Mouse (Mus musculus) CH12.LX (cell line): ENCODE measurements around the gene Olfr47. TPM values are rescaled to one million over a fixed set of nuclear protein-coding genes. Genes with fewer than 3 reads are reported as not detected.

Source experiments
- DNase-seq: peaks from one replicate; pipeline ENCODE4 v3.0.0-alpha.2; 2013; ENCODE audit errors: extremely low read depth
- H3K27ac ChIP-seq: 2 replicates; pipeline ENCODE4 v1.5.1; 2012; ENCODE audit warnings: low read depth, mild to moderate bottlenecking, control low read depth, moderate library complexity; ENCODE audit not compliant: insufficient read depth
- H3K27me3 ChIP-seq: replicated peaks from 2 replicates; pipeline ENCODE3; 2012; ENCODE audit warnings: inconsistent platforms
- H3K36me3 ChIP-seq, 2 experiments: replicated peaks in 1 of 2; 2 replicates each; pipeline versions ENCODE3 to v1.6.1; 2012; ENCODE audit warnings: inconsistent platforms in 1 of 2, low read length in 1 of 2, mild to moderate bottlenecking in 1 of 2, mixed read lengths in 1 of 2, moderate library complexity in 1 of 2; ENCODE audit not compliant: control insufficient read depth in 1 of 2, insufficient read depth in 1 of 2
- H3K4me1 ChIP-seq, 2 experiments: 2 replicates each; pipeline ENCODE4 v1.6.1; 2012; ENCODE audit warnings: inconsistent platforms in 1 of 2, moderate library complexity in 1 of 2; ENCODE audit not compliant: insufficient read depth in 2 of 2, control insufficient read depth in 1 of 2
- H3K4me2 ChIP-seq: 2 replicates; pipeline ENCODE4 v1.6.1; 2012; ENCODE audit warnings: low read depth, mild to moderate bottlenecking, control low read depth; ENCODE audit not compliant: poor library complexity, insufficient read depth, severe bottlenecking
- H3K4me3 ChIP-seq, 3 experiments: fragments of 150-350 bp in 1 of 3; sonication (generic) in 1 of 3; replicated peaks in 1 of 3; 2 replicates each; pipeline versions ENCODE3 to v1.5.1; 2011 to 2012; ENCODE audit warnings: low read depth in 2 of 3, low read length in 2 of 3, mild to moderate bottlenecking in 2 of 3, moderate library complexity in 2 of 3, control low read depth in 1 of 3, improper control_type of control experiment in 1 of 3, inconsistent platforms in 1 of 3, mixed read lengths in 1 of 3; ENCODE audit not compliant: poor library complexity in 1 of 3
- H3K79me2 ChIP-seq: replicated peaks from 2 replicates; pipeline ENCODE4 v1.6.1; 2012; ENCODE audit warnings: mild to moderate bottlenecking, moderate library complexity; ENCODE audit not compliant: control insufficient read depth, poor library complexity, insufficient read depth, severe bottlenecking; ENCODE audit errors: extremely low read depth
- H3K9ac ChIP-seq: 2 replicates; pipeline ENCODE4 v1.6.1; 2012; ENCODE audit warnings: low read depth, mild to moderate bottlenecking, control low read depth, moderate library complexity; ENCODE audit not compliant: insufficient read depth
- H3K9me3 ChIP-seq: replicated peaks from 2 replicates; pipeline ENCODE3; 2012; ENCODE audit warnings: low read length, inconsistent platforms, mixed read lengths
- BHLHE40 ChIP-seq: IDR thresholded peaks from 2 replicates; pipeline ENCODE4 v1.6.1; 2011; ENCODE audit warnings: mild to moderate bottlenecking, low read depth, low read length, improper control_type of control experiment
- CHD2 ChIP-seq: IDR thresholded peaks from 2 replicates; pipeline ENCODE4 v1.6.1; 2011; ENCODE audit warnings: low read length, improper control_type of control experiment
- EP300 ChIP-seq: IDR thresholded peaks from 2 replicates; pipeline ENCODE4 v1.6.1; 2011; ENCODE audit warnings: low read length, improper control_type of control experiment
- JUN ChIP-seq: IDR thresholded peaks from 2 replicates; pipeline ENCODE4 v1.6.1; 2011; ENCODE audit warnings: low read depth, mild to moderate bottlenecking, low read length, improper control_type of control experiment, moderate library complexity; ENCODE audit not compliant: insufficient read depth
- MAFK ChIP-seq: IDR thresholded peaks from 2 replicates; pipeline ENCODE4 v1.6.1; 2011; ENCODE audit warnings: low read length, improper control_type of control experiment; ENCODE audit not compliant: insufficient replicate concordance
- MAZ ChIP-seq: IDR thresholded peaks from 2 replicates; pipeline ENCODE4 v1.6.1; 2012; ENCODE audit warnings: low read depth, mild to moderate bottlenecking, inconsistent platforms, low read length, improper control_type of control experiment, moderate library complexity
- MXI1 ChIP-seq: IDR thresholded peaks from 2 replicates; pipeline ENCODE4 v1.6.1; 2011; ENCODE audit warnings: mild to moderate bottlenecking, low read depth, low read length, improper control_type of control experiment
- NELFE ChIP-seq: IDR thresholded peaks from 2 replicates; pipeline ENCODE4 v1.6.1; 2011; ENCODE audit warnings: low read depth, low read length, improper control_type of control experiment
- RAD21 ChIP-seq: IDR thresholded peaks from 2 replicates; pipeline ENCODE4 v1.6.1; 2011; ENCODE audit warnings: low read depth, mild to moderate bottlenecking, low read length, improper control_type of control experiment, moderate library complexity
- SIN3A ChIP-seq: IDR thresholded peaks from 2 replicates; pipeline ENCODE4 v1.6.1; 2012; ENCODE audit warnings: low read length, improper control_type of control experiment, inconsistent platforms
- TCF12 ChIP-seq: IDR thresholded peaks from 2 replicates; pipeline ENCODE4 v1.6.1; 2014; ENCODE audit warnings: low read depth, mild to moderate bottlenecking, inconsistent platforms, low read length, improper control_type of control experiment
- ZC3H11A ChIP-seq: IDR thresholded peaks from 2 replicates; pipeline ENCODE4 v1.6.1; 2012; ENCODE audit warnings: low read depth, mild to moderate bottlenecking, inconsistent platforms, low read length, improper control_type of control experiment
- ZKSCAN1 ChIP-seq: IDR thresholded peaks from 2 replicates; pipeline ENCODE4 v1.6.1; 2012; ENCODE audit warnings: low read depth, inconsistent platforms, low read length, improper control_type of control experiment, borderline replicate concordance
- ZNF384 ChIP-seq: IDR thresholded peaks from 2 replicates; pipeline ENCODE4 v1.6.1; 2012; ENCODE audit warnings: low read depth, low read length, improper control_type of control experiment, inconsistent platforms
- dilution Hi-C: fragments of 300-500 bp; cut with MboI; formaldehyde crosslinking; loops from 2 replicates; pipeline ENCODE4 v1.14.3; 2020; ENCODE audit warnings: low sequenced_read_pairs; ENCODE audit not compliant: extremely low pct_unique_long_range_greater_than_20kb, extremely low pct_ligation_motif_present
- in situ Hi-C: fragments of 300-500 bp; cut with MboI; formaldehyde crosslinking; loops from 3 replicates; pipeline ENCODE4 v1.14.3; 2019; ENCODE audit warnings: low sequenced_read_pairs, low pct_ligation_motif_present, low pct_unique_long_range_greater_than_20kb, mixed read lengths
- polyA plus RNA-seq: library from polyadenylated mRNA; unstranded; fragments of >175 nt; gene quantifications from 2 replicates; pipeline ENCODE4 v1.2.1, GENCODE M21; 2012; ENCODE audit warnings: low read depth; ENCODE audit not compliant: insufficient read length
- total RNA-seq, 2 experiments: library from RNA; depleted of rRNA; stranded (reverse); fragments of 300-350 nt in 1 of 2; fragments of >200 nt in 1 of 2; gene quantifications; 2 replicates each; pipeline ENCODE4 v1.2.3; 2012 to 2014

The Olfr47 gene
- total and polyA plus RNA-seq, 3 experiments: not detected

DNA sequence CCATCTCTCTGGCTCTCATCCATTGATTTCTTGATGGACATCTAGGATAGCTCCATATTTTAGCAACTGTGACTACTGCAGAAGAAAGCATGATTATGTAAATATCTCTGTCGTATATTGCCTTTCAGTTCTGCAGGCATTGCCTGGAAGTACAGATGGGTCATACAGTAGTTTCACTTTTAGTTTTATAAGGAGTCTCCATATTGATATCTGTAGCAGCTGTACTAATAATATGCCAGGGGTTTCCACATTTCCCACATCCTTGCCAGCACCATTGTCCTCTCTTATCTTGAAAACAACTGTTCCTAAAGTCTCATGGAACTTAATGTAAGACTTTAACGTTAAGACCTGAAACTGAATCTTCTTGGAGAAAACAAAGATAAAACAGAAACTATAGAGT is 29.4 kb downstream of the Olfr47 start (continued):
- TF ChIP-seq RAD21 (no peak), NELFE (no peak)

DNA sequence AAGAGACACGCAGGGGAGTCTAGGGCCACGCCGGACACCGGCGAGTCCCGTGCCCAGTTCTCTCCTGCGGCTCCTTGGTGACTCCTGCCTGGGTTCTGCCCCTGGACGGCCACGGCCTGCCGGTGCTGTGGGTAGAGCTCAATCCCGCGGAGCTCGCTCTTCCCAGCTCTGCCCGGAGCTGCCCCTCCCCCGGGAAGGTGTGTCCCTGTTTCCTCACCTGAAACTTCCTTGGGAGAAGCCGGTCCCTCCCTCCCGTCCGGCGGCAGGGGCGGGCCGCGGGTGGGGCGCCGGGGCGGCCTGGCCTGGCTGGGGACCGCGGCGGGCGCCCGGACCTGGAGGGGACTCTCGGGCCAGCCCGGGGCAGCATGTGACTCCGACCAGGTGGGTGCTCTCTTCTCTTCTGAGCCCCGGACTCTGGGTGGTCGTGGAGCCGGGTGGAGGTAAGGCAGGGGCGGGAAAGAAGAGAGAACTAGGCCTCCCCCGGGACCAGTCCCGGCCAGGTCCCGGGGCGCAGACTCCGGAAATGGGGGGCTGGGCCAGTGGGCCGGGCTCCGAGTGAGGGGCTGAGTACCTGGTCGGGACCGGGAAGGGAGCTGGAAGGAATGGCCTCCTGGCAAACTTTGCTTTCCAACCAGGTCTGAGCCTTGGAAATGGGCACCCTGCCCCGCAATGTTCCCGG is 34.2 kb downstream of the Olfr47 start, which contains the start of gene Arhgef5:
TSS of gene Arhgef5 (plus strand) at position 220 of the 679 bp plus-strand sequence.
- Histone ChIP-seq H3K27ac (no peak within 1 kb of the TSS), H3K79me2 (no peaks in the 10 kb centered on the region), H3K9ac (no peak within 1 kb of the TSS), H3K4me2 (no peak within 1 kb of the TSS), H3K36me3 (no peaks in the 10 kb centered on the region), H3K27me3 (no peaks in the 10 kb centered on the region), H3K4me1 (peaks cover 0 to 5% of the 10 kb centered on the region in 2 experiments; a peak in 2 of 4 replicates), H3K9me3 (no peaks in the 10 kb centered on the region), H3K4me3 (no peak within 1 kb of the TSS)
- no peak for DNase-seq
- in situ Hi-C loops (no loop called here), dilution Hi-C loops (no loop called here)
- TF ChIP-seq EP300 (no peak), CHD2 (no peak), NELFE (no peak), MAZ (no peak), MAFK (no peak), ZC3H11A (no peak), BHLHE40 (no peak), JUN (no peak), TCF12 (no peak), MXI1 (no peak), ZKSCAN1 (no peak)

DNA sequence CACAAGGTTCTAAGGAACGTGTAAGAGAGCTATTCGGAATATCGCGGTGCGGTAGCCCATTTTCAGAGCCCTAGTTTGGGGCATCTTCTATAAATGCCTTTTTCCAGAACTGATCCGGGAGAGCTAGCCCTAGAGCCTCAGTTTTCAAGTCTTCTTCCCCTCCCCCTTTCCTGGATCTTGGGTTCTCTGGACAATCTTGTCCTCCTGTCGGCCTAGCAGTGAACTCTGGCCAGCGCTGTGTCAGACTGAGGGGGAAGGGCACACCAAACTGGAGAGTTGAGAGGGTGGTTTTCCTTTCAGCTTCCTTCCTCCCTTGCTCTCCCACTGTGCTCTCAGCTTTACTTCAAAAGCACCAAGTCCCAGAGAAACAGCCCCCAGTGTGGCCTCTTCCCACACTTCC is 35.0 kb downstream of the Olfr47 start:
- dilution Hi-C loops (no loop called here), in situ Hi-C loops (no loop called here)
- Histone ChIP-seq H3K4me2 (no peak overlapping the region), H3K79me2 (no peaks in the 10 kb centered on the region), H3K36me3 (no peaks in the 10 kb centered on the region), H3K4me1 (peaks cover 0 to 5% of the 10 kb centered on the region in 2 experiments; a peak in 2 of 4 replicates), H3K4me3 (no peak overlapping the region), H3K27ac (no peak overlapping the region), H3K9me3 (no peaks in the 10 kb centered on the region), H3K9ac (no peak overlapping the region), H3K27me3 (no peaks in the 10 kb centered on the region)
- no peak for DNase-seq
- TF ChIP-seq ZKSCAN1: no peak
- no peak for TF ChIP-seq ZNF384
- no peak for TF ChIP-seq SIN3A
